Mouse (Mus musculus): Measurements from ENCODE around the gene Mtmr2. TPM values are rescaled to one million over a fixed set of nuclear protein-coding genes. Genes with fewer than 3 reads are reported as not detected.
"Not testable (repeated sequence)": the region's sequence is repeated elsewhere in the genome, so short reads cannot be mapped to it uniquely, and the experiment has no call there.

The Mtmr2 gene
- polyA plus RNA-seq (2014; fragmentation: Nextera tagmentation; extraction: Ambion mirVana): 57.5 and 64.7 TPM in 2 replicates

DNA sequence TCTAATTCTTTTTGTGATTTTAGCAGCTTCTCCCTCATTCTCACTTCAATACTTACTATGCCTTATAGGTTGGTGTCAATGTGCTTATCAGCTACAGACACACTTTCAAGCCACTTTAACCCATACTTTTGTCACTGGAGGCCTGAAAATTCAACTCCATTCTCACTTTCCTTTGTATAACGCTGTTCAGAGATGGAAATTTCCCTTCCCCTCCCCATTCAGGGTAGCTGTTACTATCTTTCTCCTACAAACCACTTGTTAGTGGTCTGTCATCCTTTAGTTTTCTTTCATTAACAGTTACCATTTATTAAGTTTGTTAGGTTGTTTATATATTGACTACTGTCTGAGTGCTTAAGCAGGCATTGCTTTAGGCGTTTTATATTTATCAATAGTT is at the start of gene Mtmr2:
Gene Mtmr2 (plus strand): TSS at position 7 of the 394 bp plus-strand sequence.
- H3K9me3 ChIP-seq (replicated peaks; ENCODE audit: control insufficient read depth, low read length): no peaks in the 10 kb centered on the region
- H3K4me1 ChIP-seq (ENCODE audit: control insufficient read depth, insufficient read depth, low read length): peaks cover 8% of the 10 kb centered on the region
- no peaks in the 10 kb centered on the region for H3K36me3 ChIP-seq (ENCODE audit: control insufficient read depth, insufficient read depth, low read length)
- H3K27me3 ChIP-seq (replicated peaks; ENCODE audit: control insufficient read depth, insufficient read depth, low read length): no peaks in the 10 kb centered on the region
- H3K9ac ChIP-seq (ENCODE audit: low read length): peak within 1 kb of the TSS; percentile 98
- peak within 1 kb of the TSS; percentile 69 for H3K4me2 ChIP-seq (ENCODE audit: low read length)
- peak within 1 kb of the TSS; percentile 87 for H3K27ac ChIP-seq (ENCODE audit: low read depth, low read length)
- WGBS: 49% methylated on average over 2 of the region's 2 CpGs
- ATAC-seq: 0 out of 2 replicates have a peak, but pooled peaks have one; percentile 0
- H3K4me3 ChIP-seq (ENCODE audit: low read depth, low read length): peak within 1 kb of the TSS; percentile 98
- no peak for DNase-seq (ENCODE audit: low spot score)

DNA sequence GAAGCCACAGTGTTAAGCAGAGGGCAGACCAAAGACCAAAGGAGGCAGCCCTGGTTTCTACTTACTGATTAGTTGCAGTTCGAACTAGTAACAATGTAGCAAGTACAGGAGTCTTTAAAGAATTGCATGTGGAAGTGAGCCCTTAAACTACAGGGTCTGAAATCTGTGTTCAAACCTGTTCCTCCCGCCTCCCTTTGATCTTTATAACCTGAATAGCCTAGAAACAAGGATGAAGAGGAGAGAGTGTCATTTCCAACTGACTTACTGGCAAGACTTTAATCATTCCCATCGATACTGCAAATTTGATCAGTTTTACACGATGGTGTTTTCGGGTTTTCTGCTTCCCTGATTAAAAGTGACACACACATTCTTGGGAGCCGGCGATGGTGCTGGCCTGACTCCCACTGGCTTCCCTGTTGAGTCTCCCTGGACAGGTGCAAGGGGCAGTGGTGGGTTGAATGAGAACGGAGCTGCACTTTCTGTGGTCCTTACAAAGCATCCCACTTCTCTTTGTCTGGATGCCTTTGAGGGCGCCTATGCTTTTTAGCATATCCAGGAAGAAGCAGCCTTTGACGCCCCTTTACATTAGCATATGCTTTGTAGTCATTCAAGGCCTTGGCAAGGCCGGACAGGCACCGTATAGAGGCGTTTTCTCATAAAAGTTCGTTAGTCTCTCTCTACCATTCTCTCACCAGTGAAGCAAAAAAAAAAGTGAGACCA is 49.0 kb upstream of the Mtmr2 start:
- Histone ChIP-seq H3K9ac (ENCODE audit: low read length) (peak overlapping the region; percentile 40; the same call in 1 of the 2 replicates), H3K27me3 (replicated peaks; ENCODE audit: control insufficient read depth, insufficient read depth, low read length) (no peaks in the 10 kb centered on the region), H3K4me2 (ENCODE audit: low read length) (peak overlapping the region; percentile 18; the same call in 1 of the 2 replicates), H3K27ac (ENCODE audit: low read depth, low read length) (peak overlapping the region; percentile 23; the same call in 1 of the 2 replicates), H3K36me3 (ENCODE audit: control insufficient read depth, insufficient read depth, low read length) (peaks cover 14% of the 10 kb centered on the region), H3K4me1 (ENCODE audit: control insufficient read depth, insufficient read depth, low read length) (peaks cover 16% of the 10 kb centered on the region), H3K9me3 (replicated peaks; ENCODE audit: control insufficient read depth, low read length) (no peaks in the 10 kb centered on the region), H3K4me3 (ENCODE audit: low read depth, low read length) (no peak overlapping the region)
- 9% methylated on average over 14 of the region's 14 CpGs for WGBS
- ATAC-seq (peak; percentile 86), DNase-seq (ENCODE audit: low spot score) (peak; percentile 76)

DNA sequence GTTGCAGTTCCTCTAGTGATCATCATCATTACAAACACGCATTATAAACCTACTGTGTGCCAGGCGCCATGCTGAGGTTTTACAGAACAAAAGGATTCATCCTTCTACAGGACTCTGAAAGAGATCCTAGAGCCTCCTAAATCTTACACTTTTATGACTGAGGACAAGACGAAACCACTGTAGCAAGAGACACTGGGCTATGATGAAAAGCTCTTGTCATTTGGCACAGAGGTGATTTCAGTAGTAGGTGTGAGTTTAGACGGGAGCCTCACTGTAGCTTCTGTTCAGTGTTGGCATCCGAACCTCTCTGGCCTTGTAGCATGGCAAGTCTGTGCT is 48.5 kb upstream of the Mtmr2 start:
- DNase-seq (ENCODE audit: low spot score) (no peak), ATAC-seq (peak; percentile 6; the same call in 1 of the 2 replicates)
- H3K4me2 ChIP-seq (ENCODE audit: low read length): no peak overlapping the region
- peaks cover 14% of the 10 kb centered on the region for H3K36me3 ChIP-seq (ENCODE audit: control insufficient read depth, insufficient read depth, low read length)
- no peaks in the 10 kb centered on the region for H3K27me3 ChIP-seq (replicated peaks; ENCODE audit: control insufficient read depth, insufficient read depth, low read length)
- no peak overlapping the region for H3K9ac ChIP-seq (ENCODE audit: low read length)
- H3K4me3 ChIP-seq (ENCODE audit: low read depth, low read length): no peak overlapping the region
- no peaks in the 10 kb centered on the region for H3K9me3 ChIP-seq (replicated peaks; ENCODE audit: control insufficient read depth, low read length)
- peak overlapping the region; percentile 23; the same call in 1 of the 2 replicates for H3K27ac ChIP-seq (ENCODE audit: low read depth, low read length)
- peaks cover 16% of the 10 kb centered on the region for H3K4me1 ChIP-seq (ENCODE audit: control insufficient read depth, insufficient read depth, low read length)
- 19% methylated on average over 5 of the region's 5 CpGs for WGBS

- DNase-seq (ENCODE audit: low spot score) (no peak), ATAC-seq (no peak)
- no peaks in the 10 kb centered on the region for H3K9me3 ChIP-seq (replicated peaks; ENCODE audit: control insufficient read depth, low read length)
- WGBS: 97% methylated on average over 12 of the region's 12 CpGs
- H3K9ac ChIP-seq (ENCODE audit: low read length): no peak overlapping the region
- H3K27me3 ChIP-seq (replicated peaks; ENCODE audit: control insufficient read depth, insufficient read depth, low read length): no peaks in the 10 kb centered on the region
- H3K4me2 ChIP-seq (ENCODE audit: low read length): no peak overlapping the region
- no peak overlapping the region for H3K4me3 ChIP-seq (ENCODE audit: low read depth, low read length)
- no peak overlapping the region for H3K27ac ChIP-seq (ENCODE audit: low read depth, low read length)
- peaks cover 16% of the 10 kb centered on the region for H3K4me1 ChIP-seq (ENCODE audit: control insufficient read depth, insufficient read depth, low read length)
- peaks cover 26% of the 10 kb centered on the region for H3K36me3 ChIP-seq (ENCODE audit: control insufficient read depth, insufficient read depth, low read length)
These were observed 46.4 kb upstream of the Mtmr2 start for GRCm38 (mm10) chr9:13701773-13702172.

DNA sequence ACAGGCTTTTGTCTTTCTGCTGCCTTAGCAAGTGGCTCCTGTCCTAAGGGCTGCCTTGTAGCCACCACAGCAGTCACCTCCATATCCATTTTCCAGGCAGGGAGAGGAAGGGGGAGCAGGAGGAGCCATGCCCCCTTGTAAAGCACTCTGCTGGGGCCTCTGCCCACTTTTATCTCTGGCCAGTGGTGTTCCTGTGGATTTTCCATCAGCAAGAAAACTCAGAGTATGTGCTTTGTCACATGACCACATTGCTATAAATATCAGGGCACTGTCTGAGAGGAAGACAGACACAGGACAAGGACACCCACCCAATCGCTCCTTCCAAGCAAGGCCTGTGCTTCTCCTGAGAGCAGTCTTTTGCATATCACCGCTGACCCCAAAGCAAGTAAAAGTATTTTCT is 45.1 kb upstream of the Mtmr2 start:
- H3K4me1 ChIP-seq (ENCODE audit: control insufficient read depth, insufficient read depth, low read length): peaks cover 11% of the 10 kb centered on the region
- DNase-seq (ENCODE audit: low spot score) (no peak), ATAC-seq (no peak)
- H3K36me3 ChIP-seq (ENCODE audit: control insufficient read depth, insufficient read depth, low read length): peaks cover 26% of the 10 kb centered on the region
- no peak overlapping the region for H3K27ac ChIP-seq (ENCODE audit: low read depth, low read length)
- H3K4me3 ChIP-seq (ENCODE audit: low read depth, low read length): no peak overlapping the region
- no peaks in the 10 kb centered on the region for H3K27me3 ChIP-seq (replicated peaks; ENCODE audit: control insufficient read depth, insufficient read depth, low read length)
- H3K9ac ChIP-seq (ENCODE audit: low read length): no peak overlapping the region
- H3K9me3 ChIP-seq (replicated peaks; ENCODE audit: control insufficient read depth, low read length): no peaks in the 10 kb centered on the region
- WGBS: 88% methylated on average over 2 of the region's 2 CpGs
- no peak overlapping the region for H3K4me2 ChIP-seq (ENCODE audit: low read length)

- Histone ChIP-seq H3K4me3 (ENCODE audit: low read depth, low read length) (no peak overlapping the region), H3K9me3 (replicated peaks; ENCODE audit: control insufficient read depth, low read length) (no peaks in the 10 kb centered on the region), H3K9ac (ENCODE audit: low read length) (no peak overlapping the region), H3K27me3 (replicated peaks; ENCODE audit: control insufficient read depth, insufficient read depth, low read length) (no peaks in the 10 kb centered on the region), H3K4me2 (ENCODE audit: low read length) (no peak overlapping the region), H3K36me3 (ENCODE audit: control insufficient read depth, insufficient read depth, low read length) (peaks cover 26% of the 10 kb centered on the region), H3K4me1 (ENCODE audit: control insufficient read depth, insufficient read depth, low read length) (peaks cover under 1% of the 10 kb centered on the region; the same call in 1 of the 2 replicates), H3K27ac (ENCODE audit: low read depth, low read length) (no peak overlapping the region)
- 86% methylated on average over 4 of the region's 4 CpGs for WGBS
- DNase-seq (ENCODE audit: low spot score): no peak
- no peak for ATAC-seq
These were observed 43.3 kb upstream of the Mtmr2 start for GRCm38 (mm10) chr9:13704917-13705316.

DNA sequence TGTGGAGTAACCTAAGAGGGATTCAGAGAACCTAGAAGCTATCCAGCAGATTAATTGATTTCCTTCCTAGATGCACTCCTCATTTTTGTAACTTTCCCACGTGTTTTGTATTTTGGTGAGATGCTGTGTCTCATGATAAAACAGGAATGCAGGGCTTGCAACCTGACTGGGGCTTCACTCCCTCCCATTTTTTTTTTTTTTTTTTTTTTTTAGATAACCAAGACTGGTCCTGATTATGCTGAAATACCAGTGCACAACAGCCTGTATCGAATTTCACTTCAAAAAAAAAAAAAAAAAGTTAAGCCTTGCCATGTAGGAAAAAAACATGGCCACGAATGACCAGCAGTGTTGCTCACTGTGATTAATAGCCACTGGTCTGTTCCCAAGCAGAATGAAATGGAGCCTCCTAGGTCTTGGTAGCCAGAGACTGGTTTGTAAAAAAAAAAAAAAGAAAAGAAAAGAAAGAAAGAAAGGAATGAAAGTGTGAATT is 41.1 kb upstream of the Mtmr2 start:
- ATAC-seq (no peak), DNase-seq (ENCODE audit: low spot score) (no peak)
- Histone ChIP-seq H3K27ac (ENCODE audit: low read depth, low read length) (no peak overlapping the region), H3K4me2 (ENCODE audit: low read length) (no peak overlapping the region), H3K9me3 (replicated peaks; ENCODE audit: control insufficient read depth, low read length) (no peaks in the 10 kb centered on the region), H3K4me1 (ENCODE audit: control insufficient read depth, insufficient read depth, low read length) (no peaks in the 10 kb centered on the region), H3K27me3 (replicated peaks; ENCODE audit: control insufficient read depth, insufficient read depth, low read length) (no peaks in the 10 kb centered on the region), H3K36me3 (ENCODE audit: control insufficient read depth, insufficient read depth, low read length) (peaks cover 26% of the 10 kb centered on the region), H3K4me3 (ENCODE audit: low read depth, low read length) (no peak overlapping the region), H3K9ac (ENCODE audit: low read length) (no peak overlapping the region)
- 39% methylated on average over 3 of the region's 3 CpGs for WGBS

GRCm38 (mm10) chr9:13709436-13709835 is 38.8 kb upstream of the Mtmr2 start:
- Histone ChIP-seq H3K36me3 (ENCODE audit: control insufficient read depth, insufficient read depth, low read length) (peaks cover 12% of the 10 kb centered on the region), H3K27ac (ENCODE audit: low read depth, low read length) (no peak overlapping the region), H3K9me3 (replicated peaks; ENCODE audit: control insufficient read depth, low read length) (no peaks in the 10 kb centered on the region), H3K4me3 (ENCODE audit: low read depth, low read length) (no peak overlapping the region), H3K4me1 (ENCODE audit: control insufficient read depth, insufficient read depth, low read length) (no peaks in the 10 kb centered on the region), H3K4me2 (ENCODE audit: low read length) (no peak overlapping the region), H3K9ac (ENCODE audit: low read length) (no peak overlapping the region), H3K27me3 (replicated peaks; ENCODE audit: control insufficient read depth, insufficient read depth, low read length) (no peaks in the 10 kb centered on the region)
- DNase-seq (ENCODE audit: low spot score) (no peak), ATAC-seq (no peak)
- 81% methylated on average over 5 of the region's 5 CpGs for WGBS

- not testable (repeated sequence) for H3K36me3 ChIP-seq (ENCODE audit: control insufficient read depth, insufficient read depth, low read length); H3K4me3 ChIP-seq (ENCODE audit: low read depth, low read length); H3K27me3 ChIP-seq (replicated peaks; ENCODE audit: control insufficient read depth, insufficient read depth, low read length); H3K4me2 ChIP-seq (ENCODE audit: low read length); H3K4me1 ChIP-seq (ENCODE audit: control insufficient read depth, insufficient read depth, low read length); DNase-seq (ENCODE audit: low spot score); H3K9ac ChIP-seq (ENCODE audit: low read length); H3K9me3 ChIP-seq (replicated peaks; ENCODE audit: control insufficient read depth, low read length); H3K27ac ChIP-seq (ENCODE audit: low read depth, low read length)
- WGBS: 85% methylated on average over 2 of the region's 2 CpGs
- 0 out of 2 replicates have a peak, but pooled peaks have one; percentile 48 for ATAC-seq
These were observed 32.3 kb upstream of the Mtmr2 start for GRCm38 (mm10) chr9:13715891-13716290.

Measured in forebrain, embryonic 14.5 days (tissue).